Mouse (Mus musculus): ENCODE measurements around the gene 1810046K07Rik.

Gene 1810046K07Rik

GRCm38 (mm10) chr9:51328731-51329130, at the start of gene 1810046K07Rik:
Gene 1810046K07Rik, minus strand, starts transcription at chr9:51328917.
- DNase-seq (ENCODE audit: low read depth) = no peak

GRCm38 (mm10) chr9:51369560-51369959, 40.8 kb upstream of the 1810046K07Rik start:
- DNase-seq (ENCODE audit: low read depth) = peak; percentile 6

- DNase-seq (ENCODE audit: low read depth) = no peak
Observed at GRCm38 (mm10) chr9:51367124-51367523, 38.4 kb upstream of the 1810046K07Rik start.

GRCm38 (mm10) chr9:51364059-51364458, 35.3 kb upstream of the 1810046K07Rik start:
- no peak for DNase-seq (ENCODE audit: low read depth)

- DNase-seq (ENCODE audit: low read depth) = no peak
Observed at GRCm38 (mm10) chr9:51353511-51353910, 24.8 kb upstream of the 1810046K07Rik start.

- no peak for DNase-seq (ENCODE audit: low read depth)
Observed at GRCm38 (mm10) chr9:51352896-51353295, 24.2 kb upstream of the 1810046K07Rik start.

GRCm38 (mm10) chr9:51349422-51349821, 20.7 kb upstream of the 1810046K07Rik start:
- no peak for DNase-seq (ENCODE audit: low read depth)

GRCm38 (mm10) chr9:51345768-51346167, 17.1 kb upstream of the 1810046K07Rik start:
- DNase-seq (ENCODE audit: low read depth) = no peak

- peak; percentile 79 for DNase-seq (ENCODE audit: low read depth)
Observed at GRCm38 (mm10) chr9:51335294-51336010, 6.7 kb upstream of the 1810046K07Rik start.

- DNase-seq (ENCODE audit: low read depth) = no peak
Observed at GRCm38 (mm10) chr9:51331449-51332238, 2.9 kb upstream of the 1810046K07Rik start.

- no peak for DNase-seq (ENCODE audit: low read depth)
Observed at GRCm38 (mm10) chr9:51327555-51327903, 1.2 kb downstream of the 1810046K07Rik start.

- no peak for DNase-seq (ENCODE audit: low read depth)
Observed at GRCm38 (mm10) chr9:51326619-51327554, 1.8 kb downstream of the 1810046K07Rik start.

GRCm38 (mm10) chr9:51324406-51325065, 4.2 kb downstream of the 1810046K07Rik start:
- DNase-seq (ENCODE audit: low read depth) = no peak

- no peak for DNase-seq (ENCODE audit: low read depth)
Observed at GRCm38 (mm10) chr9:51320096-51320495, 8.6 kb downstream of the 1810046K07Rik start.

- no peak for DNase-seq (ENCODE audit: low read depth)
Observed at GRCm38 (mm10) chr9:51318246-51318645, 10.5 kb downstream of the 1810046K07Rik start.

- no peak for DNase-seq (ENCODE audit: low read depth)
Observed at GRCm38 (mm10) chr9:51317322-51317721, 11.4 kb downstream of the 1810046K07Rik start.

GRCm38 (mm10) chr9:51315402-51316063, 13.2 kb downstream of the 1810046K07Rik start:
- no peak for DNase-seq (ENCODE audit: low read depth)

- no peak for DNase-seq (ENCODE audit: low read depth)
Observed at GRCm38 (mm10) chr9:51312554-51313317, 16.0 kb downstream of the 1810046K07Rik start.

GRCm38 (mm10) chr9:51310515-51310914, 18.2 kb downstream of the 1810046K07Rik start:
- no peak for DNase-seq (ENCODE audit: low read depth)

GRCm38 (mm10) chr9:51306351-51306750, 22.4 kb downstream of the 1810046K07Rik start:
- DNase-seq (ENCODE audit: low read depth) = no peak
